Mouse (Mus musculus): ENCODE measurements around the gene Calhm6. TPM values are rescaled to one million over a fixed set of nuclear protein-coding genes. Genes with fewer than 3 reads are reported as not detected.

Gene Calhm6
- total and polyA plus RNA-seq, 2 experiments from 2014 or later = 0.41 TPM; not detected in 1

DNA sequence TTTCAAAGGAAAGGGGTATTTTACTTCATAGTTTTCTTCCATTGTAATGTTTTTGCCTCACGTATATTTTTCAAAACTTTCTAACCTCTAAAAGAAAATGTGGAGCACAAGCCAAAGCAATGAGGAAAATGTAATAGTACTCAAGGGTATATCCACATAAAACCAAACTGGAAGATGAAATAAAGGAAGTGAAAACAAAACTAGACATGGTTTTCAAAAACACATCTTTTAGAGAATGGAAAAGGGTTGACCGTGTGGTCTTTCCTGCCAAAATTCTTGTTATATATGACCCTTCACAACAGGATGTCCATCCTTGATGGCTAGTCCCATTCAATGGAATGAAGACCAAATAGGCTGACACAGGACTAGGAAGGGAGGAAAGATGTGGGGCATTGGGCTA, 9.4 kb downstream of the Calhm6 start:
- no peaks in the 10 kb centered on the region for H3K4me1 ChIP-seq (ENCODE audit: control insufficient read depth, insufficient read depth)
- H3K36me3 ChIP-seq (replicated peaks; ENCODE audit: control insufficient read depth, insufficient read depth, low read length) = no peaks in the 10 kb centered on the region
- H3K4me2 ChIP-seq (ENCODE audit: low read depth, low read length) = no peak overlapping the region
- no peaks in the 10 kb centered on the region for H3K27me3 ChIP-seq (ENCODE audit: control insufficient read depth, insufficient read depth, low read length)
- no peak overlapping the region for H3K27ac ChIP-seq (ENCODE audit: low read depth)
- DNase-seq (ENCODE audit: low spot score) = no peak
- H3K4me3 ChIP-seq (ENCODE audit: low read depth, low read length) = no peak overlapping the region
- TF ChIP-seq EP300 (IDR thresholded peaks at IDR 0.05; ENCODE audit: low read depth) (no peak), CTCF (IDR thresholded peaks at IDR 0.05; ENCODE audit: low read depth) (no peak)
- no peaks in the 10 kb centered on the region for H3K9me3 ChIP-seq (replicated peaks; ENCODE audit: control insufficient read depth, low read length)
- H3K9ac ChIP-seq (replicated peaks; ENCODE audit: low read depth, low read length) = no peak overlapping the region
- no peak for ATAC-seq (ENCODE audit: insufficient read depth, low read depth)
- 77% methylated on average over 2 of the region's 2 CpGs for WGBS

GRCm38 (mm10) chr10:34117770-34118169, 10.0 kb downstream of the Calhm6 start:
- Histone ChIP-seq H3K27me3 (ENCODE audit: control insufficient read depth, insufficient read depth, low read length) (no peaks in the 10 kb centered on the region), H3K4me3 (ENCODE audit: low read depth, low read length) (no peak overlapping the region), H3K4me2 (ENCODE audit: low read depth, low read length) (no peak overlapping the region), H3K9me3 (replicated peaks; ENCODE audit: control insufficient read depth, low read length) (no peaks in the 10 kb centered on the region), H3K9ac (replicated peaks; ENCODE audit: low read depth, low read length) (no peak overlapping the region), H3K36me3 (replicated peaks; ENCODE audit: control insufficient read depth, insufficient read depth, low read length) (no peaks in the 10 kb centered on the region), H3K4me1 (ENCODE audit: control insufficient read depth, insufficient read depth) (no peaks in the 10 kb centered on the region), H3K27ac (ENCODE audit: low read depth) (no peak overlapping the region)
- TF ChIP-seq CTCF (IDR thresholded peaks at IDR 0.05; ENCODE audit: low read depth) = no peak
- ATAC-seq (ENCODE audit: insufficient read depth, low read depth) (no peak), DNase-seq (ENCODE audit: low spot score) (no peak)

- Histone ChIP-seq H3K4me3 (ENCODE audit: low read depth, low read length) (no peak overlapping the region), H3K9me3 (replicated peaks; ENCODE audit: control insufficient read depth, low read length) (no peaks in the 10 kb centered on the region), H3K4me2 (ENCODE audit: low read depth, low read length) (no peak overlapping the region), H3K4me1 (ENCODE audit: control insufficient read depth, insufficient read depth) (no peaks in the 10 kb centered on the region), H3K9ac (replicated peaks; ENCODE audit: low read depth, low read length) (no peak overlapping the region), H3K27ac (ENCODE audit: low read depth) (no peak overlapping the region), H3K27me3 (ENCODE audit: control insufficient read depth, insufficient read depth, low read length) (no peaks in the 10 kb centered on the region), H3K36me3 (replicated peaks; ENCODE audit: control insufficient read depth, insufficient read depth, low read length) (no peaks in the 10 kb centered on the region)
- ATAC-seq (ENCODE audit: insufficient read depth, low read depth) (no peak), DNase-seq (ENCODE audit: low spot score) (no peak)
- 47% methylated on average over 3 of the region's 3 CpGs for WGBS
- no peak for TF ChIP-seq CTCF (IDR thresholded peaks at IDR 0.05; ENCODE audit: low read depth)
- no peak for TF ChIP-seq EP300 (IDR thresholded peaks at IDR 0.05; ENCODE audit: low read depth)
Measured at GRCm38 (mm10) chr10:34117131-34117530, 10.7 kb downstream of the Calhm6 start.

GRCm38 (mm10) chr10:34111964-34112738, 15.6 kb downstream of the Calhm6 start:
- Histone ChIP-seq H3K36me3 (replicated peaks; ENCODE audit: control insufficient read depth, insufficient read depth, low read length) (no peaks in the 10 kb centered on the region), H3K4me1 (ENCODE audit: control insufficient read depth, insufficient read depth) (no peaks in the 10 kb centered on the region), H3K4me2 (ENCODE audit: low read depth, low read length) (no peak overlapping the region), H3K27ac (ENCODE audit: low read depth) (no peak overlapping the region), H3K9me3 (replicated peaks; ENCODE audit: control insufficient read depth, low read length) (no peaks in the 10 kb centered on the region), H3K27me3 (ENCODE audit: control insufficient read depth, insufficient read depth, low read length) (no peaks in the 10 kb centered on the region), H3K4me3 (ENCODE audit: low read depth, low read length) (no peak overlapping the region), H3K9ac (replicated peaks; ENCODE audit: low read depth, low read length) (no peak overlapping the region)
- no peak for TF ChIP-seq CTCF (IDR thresholded peaks at IDR 0.05; ENCODE audit: low read depth)
- TF ChIP-seq EP300 (IDR thresholded peaks at IDR 0.05; ENCODE audit: low read depth) = no peak
- DNase-seq (ENCODE audit: low spot score) (no peak), ATAC-seq (ENCODE audit: insufficient read depth, low read depth) (no peak)
- WGBS = 68% methylated on average over 4 of the region's 4 CpGs

- no peaks in the 10 kb centered on the region for H3K9me3 ChIP-seq (replicated peaks; ENCODE audit: control insufficient read depth, low read length)
- H3K27ac ChIP-seq (ENCODE audit: low read depth) = no peak overlapping the region
- no peak overlapping the region for H3K4me2 ChIP-seq (ENCODE audit: low read depth, low read length)
- no peak for ATAC-seq (ENCODE audit: insufficient read depth, low read depth)
- H3K4me1 ChIP-seq (ENCODE audit: control insufficient read depth, insufficient read depth) = no peaks in the 10 kb centered on the region
- 70% methylated on average over 13 of the region's 13 CpGs for WGBS
- H3K27me3 ChIP-seq (ENCODE audit: control insufficient read depth, insufficient read depth, low read length) = no peaks in the 10 kb centered on the region
- no peak overlapping the region for H3K9ac ChIP-seq (replicated peaks; ENCODE audit: low read depth, low read length)
- no peak for TF ChIP-seq EP300 (IDR thresholded peaks at IDR 0.05; ENCODE audit: low read depth)
- TF ChIP-seq CTCF (IDR thresholded peaks at IDR 0.05; ENCODE audit: low read depth) = no peak
- DNase-seq (ENCODE audit: low spot score) = no peak
- no peak overlapping the region for H3K4me3 ChIP-seq (ENCODE audit: low read depth, low read length)
- no peaks in the 10 kb centered on the region for H3K36me3 ChIP-seq (replicated peaks; ENCODE audit: control insufficient read depth, insufficient read depth, low read length)
Measured at GRCm38 (mm10) chr10:34110863-34111465, 16.8 kb downstream of the Calhm6 start.
